Mouse (Mus musculus): ENCODE measurements around the gene Adarb2.

DNA sequence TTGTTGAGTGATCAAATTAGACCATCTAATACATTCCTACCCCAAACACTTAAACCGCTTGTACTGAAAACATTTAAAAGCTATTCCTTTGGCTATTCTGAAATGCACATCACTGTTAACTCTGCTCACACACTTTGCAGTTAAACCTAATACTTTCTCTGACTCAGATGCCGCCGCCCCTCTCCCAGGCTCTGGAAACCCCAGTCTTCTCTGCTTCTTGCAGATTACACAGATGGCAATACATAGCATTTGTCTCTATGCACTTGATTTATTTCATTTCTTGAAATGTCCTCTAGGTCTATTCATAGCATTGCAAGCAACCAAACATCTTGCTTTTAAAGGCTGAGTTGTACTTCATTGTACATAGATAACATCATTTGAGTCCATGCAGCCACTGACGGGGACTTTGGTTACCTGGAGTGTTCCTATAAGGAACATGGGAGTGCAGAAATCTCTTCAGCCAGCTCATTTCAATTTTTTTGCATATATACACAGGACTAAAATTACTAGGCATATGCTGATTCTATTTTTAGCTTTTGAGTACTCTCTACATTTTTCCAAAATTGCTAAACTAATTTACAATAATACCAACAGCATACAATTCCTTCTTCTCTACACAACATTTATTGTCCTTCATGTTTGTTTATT, 236.6 kb downstream of the Adarb2 start:
- no peak for TF ChIP-seq POLR2A (IDR thresholded peaks at IDR 0.05; ENCODE audit: extremely low read depth, insufficient read depth, low read length)
- TF ChIP-seq CTCF (IDR thresholded peaks at IDR 0.05; ENCODE audit: extremely low read depth, insufficient read depth, low read length) = no peak
